Mouse (Mus musculus) kidney, adult 8-10 months (tissue): Measurements from ENCODE around the gene Pidd1.
"Not testable (repeated sequence)": the region's sequence is repeated elsewhere in the genome, so short reads cannot be mapped to it uniquely, and the experiment has no call there.

Experiments used
- DNase-seq, 2 experiments: peaks; one replicate each; pipeline ENCODE4 v3.0.0; 2022

Pidd1 gene

DNA sequence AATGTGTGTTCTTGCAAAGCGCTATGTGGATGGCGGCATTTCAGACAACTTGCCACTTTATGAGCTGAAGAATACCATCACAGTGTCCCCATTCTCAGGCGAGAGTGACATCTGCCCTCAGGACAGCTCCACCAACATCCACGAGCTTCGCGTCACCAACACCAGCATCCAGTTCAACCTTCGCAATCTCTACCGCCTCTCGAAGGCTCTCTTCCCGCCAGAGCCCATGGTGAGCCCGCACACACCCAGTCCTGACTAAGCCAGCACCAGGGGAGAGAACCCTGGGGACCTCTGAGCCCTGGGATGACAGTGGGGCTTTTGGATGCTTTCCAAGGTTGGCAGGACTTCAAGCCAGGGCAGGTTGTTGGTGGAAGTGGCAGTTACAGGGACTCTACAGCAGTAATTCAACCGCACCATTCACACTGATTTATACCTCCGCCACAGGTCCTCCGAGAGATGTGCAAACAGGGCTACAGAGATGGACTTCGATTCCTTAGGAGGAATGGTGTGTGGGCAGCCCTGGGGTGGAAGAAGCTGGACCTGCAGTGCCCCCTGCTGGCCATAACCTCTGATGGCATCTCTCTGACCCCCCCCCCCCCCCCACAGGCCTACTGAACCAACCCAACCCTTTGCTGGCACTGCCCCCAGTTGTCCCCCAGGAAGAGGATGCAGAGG lies 14.3 kb upstream of the Pidd1 start:
- DNase-seq: peak in 1 of 2 experiments; percentile 70

DNA sequence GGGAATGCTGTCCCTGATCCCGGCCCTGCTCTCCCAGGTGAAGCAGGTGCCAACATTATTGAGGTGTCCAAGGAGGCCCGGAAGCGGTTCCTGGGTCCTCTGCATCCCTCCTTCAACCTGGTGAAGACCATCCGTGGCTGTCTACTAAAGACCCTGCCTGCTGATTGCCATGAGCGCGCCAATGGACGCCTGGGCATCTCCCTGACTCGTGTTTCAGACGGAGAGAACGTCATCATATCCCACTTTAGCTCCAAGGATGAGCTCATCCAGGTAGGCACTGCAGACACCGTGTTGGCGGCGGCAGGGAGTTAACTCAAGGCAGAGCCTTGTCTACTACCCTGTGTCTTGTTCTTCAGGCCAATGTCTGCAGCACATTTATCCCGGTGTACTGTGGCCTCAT lies 13.4 kb upstream of the Pidd1 start:
- no peak for DNase-seq

DNA sequence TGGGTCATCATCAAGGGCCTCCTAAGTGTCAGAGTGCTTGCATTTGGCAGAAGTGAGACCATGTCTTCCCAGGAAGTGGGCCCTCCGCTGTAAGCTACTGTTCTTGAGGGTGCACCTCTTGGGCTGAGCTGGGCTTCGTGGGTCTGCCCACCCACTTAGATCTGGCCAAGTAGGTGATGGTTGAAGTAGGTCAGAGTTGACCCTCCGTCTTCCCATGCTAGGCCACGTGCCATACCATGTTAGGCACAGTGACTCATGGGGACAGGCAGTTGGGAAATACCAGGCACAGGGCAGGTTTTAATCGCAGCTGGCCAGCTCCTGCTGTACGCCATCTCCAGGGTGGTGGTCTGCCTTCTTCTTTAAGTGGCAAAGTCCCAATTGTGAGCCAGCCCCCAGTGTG lies 12.9 kb upstream of the Pidd1 start:
- no peak for DNase-seq

DNA sequence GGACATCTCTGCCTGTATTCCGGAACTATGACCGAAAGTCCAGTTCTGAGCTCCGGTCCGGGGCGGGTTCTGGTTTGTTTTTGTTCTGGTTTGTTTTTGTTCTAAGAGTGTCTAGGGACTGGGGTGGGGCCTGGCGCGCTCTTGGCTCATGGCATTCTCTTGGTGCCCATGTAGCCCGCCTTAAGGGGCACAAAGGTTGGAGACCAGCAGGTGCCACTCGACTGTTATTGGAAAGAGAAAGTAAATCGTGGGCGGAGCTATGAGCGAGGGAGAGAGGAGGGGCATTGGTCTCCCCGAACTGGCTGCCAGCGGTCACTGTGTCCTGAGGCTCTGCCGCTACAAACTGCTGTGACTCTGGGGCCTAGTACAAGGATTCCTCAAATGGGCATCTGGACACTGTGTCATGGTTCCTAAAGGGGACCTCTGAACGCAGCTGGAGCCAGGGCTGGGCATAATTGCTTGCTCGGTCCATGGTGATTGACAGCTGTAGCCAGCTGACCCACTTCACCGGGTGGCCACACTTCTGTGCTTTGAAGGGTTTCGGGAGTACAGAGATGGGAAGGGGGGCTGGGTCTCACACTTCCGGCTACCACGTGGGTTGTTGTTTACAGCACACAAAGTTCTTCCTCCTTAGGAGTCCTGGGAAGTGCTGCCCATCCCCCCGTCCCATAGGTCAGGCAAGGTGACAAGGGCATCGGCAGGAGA lies 11.9 kb upstream of the Pidd1 start:
- peak; percentile 90 to 92 for DNase-seq

DNA sequence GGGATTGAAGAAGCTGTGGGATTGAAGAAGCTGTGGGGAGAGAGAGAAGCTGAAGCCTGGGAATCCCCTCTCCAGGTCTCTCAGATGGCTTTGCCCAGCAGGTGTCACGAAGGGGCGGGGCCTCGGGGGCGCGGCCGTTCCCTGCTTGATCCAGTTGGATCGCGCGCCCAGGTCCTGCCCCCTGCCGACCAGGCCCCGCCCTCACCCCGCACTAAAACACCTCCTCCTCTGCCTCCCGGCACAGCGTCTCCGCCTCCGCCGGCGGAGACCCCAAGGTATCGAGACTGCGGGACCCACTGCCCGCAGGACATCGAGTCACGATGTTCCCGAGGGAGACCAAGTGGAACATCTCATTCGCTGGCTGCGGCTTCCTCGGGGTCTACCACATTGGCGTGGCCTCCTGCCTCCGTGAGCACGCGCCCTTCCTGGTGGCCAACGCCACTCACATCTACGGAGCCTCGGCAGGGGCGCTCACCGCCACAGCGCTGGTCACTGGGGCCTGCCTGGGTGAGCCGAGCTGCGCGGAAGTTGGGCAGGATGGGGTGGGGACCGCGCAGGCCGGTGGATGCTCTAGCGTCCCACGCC lies 11.2 kb upstream of the Pidd1 start, which contains the start of gene Pnpla2:
TSS of gene Pnpla2 (plus strand) at position 232 of the 585 bp plus-strand sequence.
- DNase-seq: peak; percentile 94 to 97

DNA sequence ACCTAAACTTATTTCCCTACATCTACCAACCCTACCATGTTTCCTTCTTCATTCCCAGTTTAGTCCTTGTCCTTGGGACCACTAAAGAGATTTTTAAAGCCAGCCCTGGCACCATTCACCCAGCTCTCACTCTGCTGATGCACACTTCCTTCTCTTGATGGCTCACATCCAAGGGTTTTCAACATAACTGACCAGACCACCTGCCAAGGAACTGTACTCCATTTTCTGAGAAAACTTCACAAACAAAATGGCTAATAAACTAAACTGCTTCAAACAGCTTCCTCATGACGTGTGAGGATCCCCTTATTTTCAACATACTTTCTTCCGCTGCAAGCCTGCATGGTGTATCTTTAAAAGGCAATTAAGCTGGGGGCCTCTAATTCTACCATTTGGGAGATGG lies 9.8 kb upstream of the Pidd1 start:
- DNase-seq: no peak

DNA sequence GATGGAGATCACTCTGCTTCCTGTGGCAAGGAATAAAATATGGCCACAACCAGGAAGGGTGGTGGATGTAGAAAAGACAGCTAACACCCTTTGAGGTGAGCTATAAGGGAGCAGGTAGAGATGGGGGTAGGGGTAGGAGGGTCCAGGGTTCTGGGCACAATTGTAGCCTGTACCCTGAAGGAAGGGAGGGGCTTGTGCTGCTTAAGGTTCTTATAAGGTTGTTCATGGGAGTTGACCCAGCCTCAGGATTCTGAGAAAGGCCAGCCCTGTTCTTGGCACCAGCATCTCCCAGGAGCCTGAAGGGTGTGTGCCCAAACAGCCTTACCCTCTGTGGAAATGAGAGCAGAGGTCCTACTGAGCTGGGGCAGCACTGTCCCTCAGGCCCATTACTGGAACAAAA lies 8.1 kb upstream of the Pidd1 start:
- DNase-seq: no peak

DNA sequence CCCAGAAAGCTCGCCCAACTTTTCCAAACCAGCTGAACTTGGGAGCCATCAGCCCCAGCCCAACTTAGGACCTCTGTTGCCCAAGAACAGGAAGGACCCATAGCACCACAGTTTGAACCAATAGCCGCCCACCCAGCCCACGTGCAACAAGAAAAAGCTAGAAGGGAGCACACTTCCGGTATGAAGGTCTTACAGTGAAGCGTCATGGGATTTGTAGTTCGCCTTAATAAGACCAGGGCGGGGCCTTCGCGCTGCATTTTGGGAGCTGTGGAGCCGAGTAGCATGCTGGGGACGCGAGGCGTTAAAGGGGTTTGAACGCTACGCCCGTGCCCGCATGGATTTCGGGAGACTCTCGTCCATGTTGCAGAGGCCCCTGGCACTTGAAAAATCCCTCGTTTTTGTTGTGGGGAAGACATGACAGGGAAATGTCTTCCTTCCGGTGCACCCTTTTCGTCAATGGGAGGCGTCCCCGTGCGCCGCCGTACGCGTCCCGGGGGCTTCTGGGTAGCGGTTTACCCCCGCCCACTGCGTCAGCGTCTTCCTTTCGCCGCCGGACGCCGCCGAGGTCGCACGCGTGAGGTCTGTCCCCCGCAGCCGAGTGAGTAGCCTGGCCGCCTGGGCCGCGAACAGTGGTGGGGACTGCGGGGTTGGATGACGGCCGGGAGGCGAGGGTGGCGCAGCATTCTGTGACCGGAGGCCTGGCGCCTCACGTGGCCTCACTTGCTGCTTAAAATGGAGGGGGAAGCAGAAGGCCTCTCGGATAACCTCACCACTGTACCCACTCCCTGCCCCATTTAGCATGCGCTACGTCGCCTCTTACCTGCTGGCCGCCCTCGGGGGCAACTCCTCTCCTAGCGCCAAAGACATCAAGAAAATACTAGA lies 3.5 kb upstream of the Pidd1 start, which contains the start of gene Rplp2:
TSS of gene Rplp2 (plus strand) at position 261 of the 882 bp plus-strand sequence.
- peak; percentile 93 to 95 for DNase-seq

DNA sequence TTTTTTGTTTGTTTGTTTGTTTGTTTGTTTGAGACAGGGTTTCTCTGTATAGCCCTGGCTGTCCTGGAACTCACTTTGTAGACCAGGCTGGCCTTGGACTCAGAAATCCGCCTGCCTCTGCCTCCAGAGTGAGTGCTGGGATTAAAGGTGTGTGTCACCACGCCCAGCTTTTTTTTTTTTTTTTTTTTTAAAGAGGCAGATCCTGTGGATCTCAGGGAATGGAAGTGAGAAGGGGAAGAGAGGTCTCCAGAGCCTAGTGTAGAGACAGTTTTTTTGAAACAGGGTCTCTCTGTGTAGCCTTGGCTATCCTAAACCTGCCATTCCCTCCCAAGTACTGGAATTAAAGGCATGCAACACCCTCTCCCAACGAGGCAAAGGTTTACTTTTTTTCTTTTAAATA lies 2.5 kb upstream of the Pidd1 start:
- DNase-seq: not testable (repeated sequence)

DNA sequence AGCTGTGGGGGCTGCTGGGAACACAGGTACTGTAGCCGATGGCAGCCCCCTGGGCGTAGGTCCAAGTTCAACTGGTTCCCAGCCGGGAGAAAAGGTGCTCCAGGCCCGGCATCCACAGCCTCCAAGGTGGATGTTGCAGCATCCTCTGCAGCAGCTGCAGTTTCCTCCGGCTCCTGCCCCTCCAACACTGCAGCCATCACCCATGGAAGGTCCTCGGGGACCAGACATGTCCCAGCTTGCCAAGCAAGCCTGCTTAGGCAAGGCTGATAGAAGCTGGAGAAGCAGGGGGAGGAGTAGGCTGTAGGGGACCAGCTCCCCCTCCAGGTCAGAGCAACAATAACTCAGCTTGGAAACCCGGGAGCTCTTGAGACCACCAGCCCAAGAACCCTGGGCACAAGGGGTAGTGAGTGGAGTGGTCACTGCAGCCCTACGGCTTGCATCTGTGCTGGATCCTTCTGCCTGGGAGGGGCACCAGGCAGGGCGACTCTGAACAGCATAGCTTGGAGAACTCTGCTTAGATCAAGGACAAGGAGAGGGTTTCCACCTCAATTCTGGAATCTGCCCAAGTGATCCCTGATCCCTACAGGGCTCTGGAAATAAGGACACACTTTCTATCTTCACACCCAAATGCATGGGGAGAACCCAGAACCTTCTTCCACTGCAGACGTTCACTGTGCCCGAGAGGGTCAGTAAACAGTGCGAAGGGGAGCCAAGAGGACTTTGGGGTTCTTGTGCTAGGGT lies 574 bp downstream of the Pidd1 start:
- no peak for DNase-seq

DNA sequence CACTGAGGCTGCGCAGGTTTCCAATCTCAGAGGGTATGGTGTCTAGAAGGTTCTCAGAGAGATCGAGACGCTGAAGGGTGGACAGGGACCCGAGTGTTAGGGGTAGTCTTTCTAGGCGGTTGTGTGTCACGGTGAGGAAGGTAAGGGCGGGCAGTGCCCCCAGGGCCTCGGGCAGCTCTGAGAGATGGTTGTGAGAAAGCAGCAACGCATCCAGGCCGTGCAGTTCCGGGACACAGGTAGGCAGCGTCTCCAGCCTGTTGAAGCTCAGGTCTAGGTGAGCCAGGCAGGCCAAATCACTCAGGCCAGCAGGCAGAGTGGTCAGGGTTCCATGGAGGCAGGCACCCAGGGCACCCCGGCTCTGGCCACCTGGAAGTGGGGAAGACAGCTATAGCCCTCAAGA lies 1.6 kb downstream of the Pidd1 start:
- no peak for DNase-seq

DNA sequence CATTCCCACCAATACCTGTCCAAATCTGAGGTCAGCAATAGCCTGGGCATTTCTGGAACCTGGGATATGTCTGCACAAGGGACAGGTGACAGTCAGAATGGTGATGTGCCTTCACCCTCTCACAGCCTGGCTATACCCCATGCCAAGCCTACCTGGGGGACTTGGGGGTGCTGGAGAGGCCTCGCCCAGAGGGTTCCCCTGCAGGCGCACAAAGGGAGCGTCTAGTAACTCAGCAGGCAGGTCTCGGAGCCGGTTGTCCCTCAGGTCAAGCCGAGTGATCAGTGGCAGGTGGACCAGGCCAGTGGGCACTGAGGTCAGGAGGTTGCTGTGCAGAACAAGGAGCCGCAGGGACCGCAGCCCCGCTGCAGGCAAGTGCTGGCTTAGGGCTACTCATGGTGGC lies 2.4 kb downstream of the Pidd1 start:
- DNase-seq: no peak

DNA sequence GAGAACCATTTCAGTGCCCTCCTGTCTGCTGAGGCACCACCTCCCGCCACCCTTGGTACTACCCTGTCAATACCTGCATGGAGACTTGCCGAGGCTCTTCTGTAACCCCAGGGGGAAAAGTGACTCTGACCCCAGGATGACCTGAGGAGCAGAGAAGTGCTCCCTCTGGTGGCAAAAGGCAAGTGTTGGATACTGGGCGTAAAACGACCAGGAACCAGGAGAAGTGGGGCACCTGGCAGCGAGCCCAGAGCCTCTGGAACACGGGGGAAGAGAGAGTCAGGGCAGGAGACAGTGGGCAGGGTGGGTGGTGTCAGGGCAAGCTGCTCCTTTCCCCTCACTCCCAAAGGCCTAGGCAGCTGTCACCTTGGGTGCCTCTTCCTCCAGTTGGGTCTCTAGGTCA lies 3.2 kb downstream of the Pidd1 start:
- DNase-seq: peak in 1 of 2 experiments; percentile 65

DNA sequence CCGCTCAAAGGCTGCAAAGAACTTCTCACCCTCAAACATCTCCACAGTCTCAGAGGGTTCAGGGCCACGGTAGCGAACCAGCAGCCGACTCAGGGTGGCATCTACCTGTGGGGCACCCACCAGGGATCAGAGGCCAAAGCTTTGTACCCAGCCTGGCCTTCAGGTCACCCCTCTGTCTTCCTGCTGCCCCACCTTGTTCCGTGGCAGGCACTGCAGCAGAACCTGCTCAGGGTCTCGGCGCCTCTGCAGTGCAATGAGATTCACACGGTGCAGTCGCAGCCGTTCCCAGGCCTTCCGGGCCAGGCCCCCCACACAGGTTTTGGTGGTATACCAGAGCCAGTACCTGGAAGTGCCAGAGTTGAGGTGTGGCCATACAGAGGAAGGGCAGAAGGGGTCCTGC lies 4.0 kb downstream of the Pidd1 start:
- no peak for DNase-seq

DNA sequence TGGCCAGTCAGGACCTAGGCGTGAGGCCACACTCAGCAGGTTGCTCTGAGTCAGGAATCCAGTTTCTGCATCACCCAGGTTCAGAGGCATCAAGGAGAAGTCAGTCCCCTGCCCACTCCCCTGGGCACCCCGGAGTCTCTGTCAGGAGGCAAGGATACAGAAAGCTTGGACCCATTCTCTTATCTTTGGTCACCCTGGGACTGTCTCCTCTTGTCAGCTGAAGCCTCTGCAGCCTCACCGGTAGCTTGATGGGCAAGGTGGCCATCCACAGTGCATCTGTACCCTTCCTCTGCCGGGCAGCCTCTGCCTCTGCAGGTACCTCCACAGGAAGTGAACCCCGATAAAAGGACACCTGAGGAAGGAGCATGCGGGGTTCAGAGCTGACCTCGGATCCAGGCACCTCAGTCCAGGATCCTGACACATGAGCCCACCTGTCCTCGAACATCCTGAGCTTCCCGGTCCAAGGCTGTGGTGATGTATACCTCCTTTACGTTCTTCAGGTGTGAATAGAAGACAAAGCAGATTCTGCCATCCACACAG lies 4.6 kb downstream of the Pidd1 start:
- no peak for DNase-seq

DNA sequence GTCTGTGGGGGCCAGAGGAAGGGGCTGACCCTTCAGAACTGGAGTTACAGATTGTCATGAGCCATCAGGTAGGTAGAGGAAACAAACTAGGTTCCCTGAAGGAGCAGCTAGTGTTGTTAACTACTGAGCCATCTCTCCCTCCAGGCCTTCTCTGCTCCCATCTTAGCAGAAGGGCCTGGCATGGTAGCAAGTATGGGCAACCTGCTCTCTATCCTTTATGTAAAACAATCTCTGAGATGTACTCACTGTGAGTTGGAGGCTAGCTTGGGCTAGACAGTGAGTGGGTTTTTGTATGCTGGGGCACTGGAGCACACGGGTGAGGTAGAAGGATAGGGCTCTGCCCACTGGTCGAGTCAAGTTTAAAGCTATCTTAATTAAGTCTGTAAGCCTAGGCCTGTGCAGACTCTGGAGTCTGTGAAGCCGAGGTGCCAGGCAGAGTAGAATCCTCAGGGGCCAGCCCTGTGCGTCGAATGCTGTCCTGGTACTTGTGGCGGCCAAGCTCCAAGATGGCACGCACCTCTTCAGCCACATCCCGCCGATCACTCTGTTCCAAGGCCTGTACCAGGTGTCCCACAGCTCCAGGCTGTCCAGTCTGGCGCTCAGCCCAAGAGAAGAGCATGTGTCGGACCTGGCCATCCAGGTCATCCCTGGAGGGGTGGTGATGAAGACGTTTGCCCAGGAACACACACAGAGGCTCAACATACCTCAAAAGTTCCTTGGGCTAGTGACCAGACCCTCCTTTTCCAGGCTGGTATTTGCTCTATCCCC lies 5.4 kb downstream of the Pidd1 start:
- DNase-seq: no peak

DNA sequence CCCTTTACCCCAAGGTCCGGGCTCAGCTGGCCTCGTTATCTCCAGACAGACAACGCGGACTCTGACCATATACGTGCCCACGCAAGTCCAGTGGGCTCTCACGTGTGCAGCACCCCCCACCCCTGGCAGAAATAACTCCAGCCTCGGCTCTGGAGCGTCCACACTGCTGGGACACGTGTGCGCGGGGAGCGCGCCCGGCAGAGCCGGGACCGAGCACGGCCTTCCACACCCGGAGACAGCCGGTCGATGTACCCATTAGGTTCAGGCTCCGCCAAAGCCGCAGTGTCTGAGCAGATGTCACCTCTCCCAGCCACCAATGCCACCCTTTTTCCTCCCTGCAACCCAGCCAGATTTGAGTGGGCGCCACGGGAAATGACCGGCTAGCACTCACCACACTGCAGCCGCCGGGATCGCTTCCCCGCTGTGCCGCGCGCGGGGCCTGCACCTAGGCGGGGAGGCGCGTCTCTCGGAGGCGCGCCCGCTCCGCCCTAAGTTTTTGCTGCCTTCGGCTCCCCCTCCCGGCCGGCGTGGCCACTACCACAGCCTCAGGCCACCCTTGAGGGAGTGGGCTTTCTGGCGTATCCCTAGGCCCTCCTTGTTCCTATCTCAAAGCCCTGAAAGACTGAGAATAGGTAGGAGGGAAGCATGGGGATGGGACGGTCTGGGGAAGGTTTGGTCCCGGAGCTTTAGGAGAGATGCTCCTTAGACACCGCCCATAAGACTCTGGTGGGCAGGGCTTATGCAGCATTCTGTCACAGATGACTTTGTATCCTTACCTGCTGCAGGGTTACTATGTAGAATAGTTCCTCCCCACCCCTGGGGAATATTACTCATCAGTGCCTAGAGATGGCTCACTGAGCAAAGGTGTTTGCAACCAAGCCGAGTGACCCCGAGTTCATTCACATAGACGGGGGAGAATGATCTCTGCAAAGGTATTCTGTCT lies 6.4 kb downstream of the Pidd1 start, which contains the start of gene Slc25a22:
TSS of gene Slc25a22 (minus strand) at position 715 of the 943 bp plus-strand sequence.
- peak in 1 of 2 experiments; percentile 79 for DNase-seq

DNA sequence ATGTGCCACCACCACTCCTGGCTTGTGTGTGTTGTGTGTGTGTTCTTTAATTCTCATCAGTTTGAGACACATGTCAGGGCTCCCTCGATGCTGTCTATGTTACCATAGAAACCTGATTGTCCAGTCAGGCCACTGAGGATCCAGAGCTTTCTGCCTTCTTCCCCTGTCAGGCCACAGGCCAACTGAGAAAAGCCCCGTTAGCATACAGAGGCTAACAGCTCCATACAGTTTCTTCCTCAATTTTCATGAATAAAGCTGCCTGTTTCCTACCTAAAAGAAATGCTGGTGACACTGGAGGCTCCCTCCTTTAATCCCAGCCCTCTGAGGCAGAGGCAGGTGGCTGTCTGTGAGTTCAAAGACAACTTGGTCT lies 7.3 kb downstream of the Pidd1 start:
- no peak for DNase-seq

DNA sequence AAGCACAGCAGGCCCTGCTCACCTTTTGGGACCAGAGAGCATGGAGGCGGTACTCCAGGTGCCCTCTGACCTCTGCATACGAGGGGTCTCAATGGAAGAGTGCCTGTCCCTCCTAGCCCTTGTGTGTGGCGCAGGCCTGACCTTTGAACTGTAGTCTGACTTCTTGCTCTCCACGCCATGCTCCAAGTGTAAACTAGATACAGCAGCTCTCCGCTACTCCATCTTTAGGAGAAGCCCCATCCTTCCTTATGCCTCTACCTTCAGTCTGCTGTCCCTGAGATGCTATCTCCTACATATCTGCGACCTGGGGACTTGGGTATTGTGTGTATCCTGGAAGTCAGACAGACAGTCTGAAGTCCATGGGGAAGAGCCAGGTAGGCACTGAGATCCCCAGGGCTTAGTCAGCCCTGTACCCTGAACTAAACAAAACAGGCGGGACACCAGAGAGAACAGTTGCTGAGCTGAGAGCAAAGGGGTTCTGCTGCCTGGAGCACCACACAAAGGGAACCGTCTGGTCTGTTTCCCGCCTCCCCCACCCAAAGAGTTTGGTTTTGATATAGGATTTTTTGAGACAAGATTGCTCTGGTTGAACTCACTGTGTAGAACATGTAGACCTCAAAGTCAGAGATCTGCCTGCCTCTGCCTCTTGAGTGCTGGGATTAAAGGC lies 7.8 kb downstream of the Pidd1 start:
- no peak for DNase-seq
